Mouse (Mus musculus): ENCODE results near the gene Steap3. TPM values are rescaled to one million over a fixed set of nuclear protein-coding genes. Genes with fewer than 3 reads are reported as not detected.

Steap3 gene
- total RNA-seq, 2 experiments from 2014 or later = 24.0 to 34.6 TPM

DNA sequence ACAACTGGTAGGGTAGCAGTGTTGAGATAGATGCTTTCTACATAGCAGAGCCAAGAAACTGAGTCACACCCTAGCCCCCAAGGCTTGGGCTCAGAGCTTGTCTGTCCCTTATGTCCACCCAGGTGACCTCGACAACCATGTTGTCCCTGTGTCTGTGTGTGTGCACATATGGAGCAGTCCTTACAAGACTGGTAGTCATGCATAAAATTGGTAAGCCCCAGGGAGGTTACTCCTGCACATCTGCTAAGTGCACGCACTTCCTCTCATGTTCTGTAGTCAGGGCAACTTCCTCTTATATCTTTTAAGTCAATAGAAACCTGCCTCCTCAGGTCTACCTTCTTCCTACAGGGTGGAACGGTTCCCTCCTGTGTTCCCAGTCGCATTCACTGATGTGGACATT, 97.5 kb downstream of the Steap3 start:
- no peak for DNase-seq
- intact Hi-C loops (cut with DNase I; ENCODE audit: low total_unique reads) = loop anchor here (10.0 kb wide), 1 partner anchor 370 kb away; no protein-coding TSS in a partner anchor

DNA sequence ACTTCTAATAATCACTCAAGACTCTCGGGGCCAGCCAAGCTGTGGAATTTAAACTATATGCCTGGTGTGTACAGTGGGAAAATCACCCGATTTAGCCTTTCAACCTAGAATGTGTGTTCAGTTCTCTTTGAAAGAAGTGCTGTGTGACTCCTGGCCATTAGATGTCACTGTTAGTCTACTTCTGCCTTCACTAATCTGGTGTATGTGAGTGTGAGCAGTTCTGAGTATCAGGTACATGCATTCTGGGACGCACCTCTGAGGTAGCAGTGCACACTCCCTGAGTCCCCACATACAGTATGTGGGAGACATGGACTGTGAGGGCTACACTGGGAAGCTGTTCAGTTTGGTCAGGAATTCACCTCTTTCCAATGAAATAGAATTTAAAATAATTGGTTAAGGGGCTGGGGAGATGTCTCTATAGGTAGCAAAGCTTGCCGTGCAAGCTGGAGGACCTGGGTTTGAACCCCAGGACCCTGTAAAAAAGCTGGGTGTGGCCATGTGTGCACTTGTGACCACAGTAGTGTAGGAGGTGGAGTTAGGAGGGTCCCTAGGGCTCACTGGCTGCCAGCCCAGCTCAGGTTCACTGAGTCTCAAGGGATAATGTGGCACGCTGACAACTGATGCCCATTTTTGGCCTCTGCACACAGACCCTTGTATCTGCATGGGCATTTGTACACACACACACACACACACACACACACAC, 100.5 kb downstream of the Steap3 start:
- intact Hi-C loops (cut with DNase I; ENCODE audit: low total_unique reads) = loop anchor here (10.0 kb wide), 1 partner anchor 373 kb away; no protein-coding TSS in a partner anchor
- DNase-seq = no peak

DNA sequence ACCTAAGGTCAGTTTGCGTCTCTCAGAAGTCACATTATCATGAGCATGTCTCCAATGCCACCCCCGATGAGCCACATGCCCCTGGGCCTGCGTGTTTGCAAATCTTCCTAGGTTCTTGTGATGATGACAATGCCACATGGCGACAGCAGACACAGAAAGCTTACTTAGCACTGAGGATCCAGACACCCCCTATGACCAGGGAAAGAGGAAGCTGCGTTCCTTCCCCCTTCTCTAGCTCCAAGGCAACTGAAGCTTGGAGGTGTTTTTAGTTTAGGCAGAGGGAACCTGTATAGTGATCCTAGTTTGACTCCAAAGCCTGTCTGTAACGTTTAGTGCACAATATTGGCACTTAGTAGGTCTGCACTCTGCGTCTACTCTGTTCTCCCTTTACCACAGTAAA, 102.2 kb downstream of the Steap3 start:
- intact Hi-C loops (cut with DNase I; ENCODE audit: low total_unique reads) = loop anchor here (10.0 kb wide), 1 partner anchor 374 kb away; no protein-coding TSS in a partner anchor
- DNase-seq = no peak

GRCm38 (mm10) chr1:120168674-120169073, 103.8 kb downstream of the Steap3 start:
- intact Hi-C loops (cut with DNase I; ENCODE audit: low total_unique reads) = no loop called here
- no peak for DNase-seq

DNA sequence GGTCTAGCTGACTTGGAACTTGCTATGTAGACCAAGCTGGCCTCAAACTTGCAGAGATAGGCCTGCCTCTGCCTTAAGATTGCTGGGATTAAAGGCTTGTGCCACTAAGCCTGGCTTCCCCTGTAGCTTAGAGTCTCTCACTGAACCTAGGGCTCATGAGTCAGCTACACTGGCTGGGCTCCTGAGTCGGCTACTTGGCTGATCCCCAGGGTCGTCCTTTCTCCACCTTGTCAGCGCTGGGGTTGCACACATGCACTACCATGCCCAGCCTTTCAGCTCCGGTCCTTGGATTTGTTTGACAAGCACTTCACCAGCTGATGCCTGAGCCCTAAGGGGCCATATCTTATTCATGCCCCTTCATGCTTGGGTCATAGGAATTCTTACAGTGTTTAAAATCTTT, 104.5 kb downstream of the Steap3 start:
- intact Hi-C loops (cut with DNase I; ENCODE audit: low total_unique reads) = no loop called here

GRCm38 (mm10) chr1:120162616-120163015, 109.9 kb downstream of the Steap3 start:
- DNase-seq = no peak
- intact Hi-C loops (cut with DNase I; ENCODE audit: low total_unique reads) = no loop called here

More for the DNA sequence above, 104.5 kb downstream of the Steap3 start:
- DNase-seq = no peak

GRCm38 (mm10) chr1:120161502-120161901, 111.0 kb downstream of the Steap3 start:
- no peak for DNase-seq
- intact Hi-C loops (cut with DNase I; ENCODE audit: low total_unique reads) = no loop called here

GRCm38 (mm10) chr1:120158474-120159127, 113.9 kb downstream of the Steap3 start:
- no peak for DNase-seq
- intact Hi-C loops (cut with DNase I; ENCODE audit: low total_unique reads) = loop anchor here (10.0 kb wide), 1 partner anchor 124 kb away; no protein-coding TSS in a partner anchor

DNA sequence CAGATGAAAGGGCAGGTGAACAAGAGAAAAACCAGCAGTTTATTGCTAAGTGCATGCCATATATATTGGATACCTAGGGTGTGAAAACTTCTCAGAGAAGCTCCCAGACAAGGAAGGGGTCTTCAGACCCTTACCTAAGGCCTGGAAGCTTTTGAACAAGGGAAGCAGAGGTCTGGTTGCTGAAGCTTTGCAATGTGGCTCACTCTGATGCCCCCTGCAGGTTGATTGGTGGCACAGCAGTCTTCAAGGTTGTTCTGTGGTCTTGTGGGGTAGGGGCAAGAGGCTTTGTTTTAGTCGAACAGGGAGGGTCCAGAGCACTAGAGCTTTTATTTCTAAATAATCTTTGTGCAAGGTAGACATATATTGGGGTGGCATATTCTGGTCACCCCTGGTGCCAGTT, 117.2 kb downstream of the Steap3 start:
- intact Hi-C loops (cut with DNase I; ENCODE audit: low total_unique reads) = loop anchor here (10.0 kb wide), 1 partner anchor 121 kb away; no protein-coding TSS in a partner anchor
- no peak for DNase-seq

DNA sequence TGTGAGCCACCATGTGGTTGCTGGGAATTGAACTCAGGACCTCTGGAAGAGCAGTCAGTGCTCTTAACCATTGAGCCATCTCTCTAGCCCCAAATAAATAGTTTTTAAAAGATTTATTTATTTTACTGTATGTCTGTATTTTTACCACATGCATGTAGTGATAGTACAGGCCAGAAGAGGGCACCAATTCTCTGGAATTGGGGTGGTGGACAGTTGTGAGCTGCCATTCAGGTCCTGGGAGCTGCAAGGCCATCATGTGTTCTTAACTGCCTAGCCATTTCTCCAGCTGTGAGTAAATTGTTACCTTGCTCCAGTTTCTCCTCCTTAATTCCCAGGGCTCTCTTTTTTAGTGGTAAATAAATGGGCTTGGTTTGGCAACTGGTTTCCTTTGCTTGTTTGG, 118.3 kb downstream of the Steap3 start:
- intact Hi-C loops (cut with DNase I; ENCODE audit: low total_unique reads) = loop anchor here (5.0 to 10.0 kb wide), 2 partner anchors 52 to 119 kb away; no protein-coding TSS in a partner anchor
- peak; percentile 31 for DNase-seq

- intact Hi-C loops (cut with DNase I; ENCODE audit: low total_unique reads) = no loop called here
- DNase-seq = no peak
Measured at GRCm38 (mm10) chr1:120146994-120147393, 125.5 kb downstream of the Steap3 start.

- no peak for DNase-seq
- intact Hi-C loops (cut with DNase I; ENCODE audit: low total_unique reads) = no loop called here
Measured at GRCm38 (mm10) chr1:120145527-120146216, 126.8 kb downstream of the Steap3 start.

- intact Hi-C loops (cut with DNase I; ENCODE audit: low total_unique reads) = no loop called here
- DNase-seq = peak; percentile 68
Measured at GRCm38 (mm10) chr1:120142551-120142950, 130.0 kb downstream of the Steap3 start.

Other genes starting within 250 kb of the Steap3 start
- 1 to 10 TPM; 7.7 to 9.2 TPM for gene Tmem37, start 198.6 kb downstream of the Steap3 start, total RNA-seq (2021)
- 100 to 1,000 TPM; 195 to 222 TPM for gene Dbi, start 151.6 kb downstream of the Steap3 start, total RNA-seq (2021)
- 1 to 10 TPM; 4.1 to 5.4 TPM for gene 3110009E18Rik, start 151.5 kb downstream of the Steap3 start, total RNA-seq (2021)
- not detected for gene C1ql2, start 67.9 kb upstream of the Steap3 start, total RNA-seq (2021)
- gene Marco, start 232.3 kb upstream of the Steap3 start, total RNA-seq (2021) = not detected

Data from gastrocnemius, postnatal 14 days (tissue).